Mouse (Mus musculus) layer of hippocampus, adult 11-12 months (tissue): ENCODE results near the gene Rap1gap2.

Experiments used
- DNase-seq: peaks from one replicate; pipeline ENCODE4 v3.0.0; 2022; ENCODE audit warnings: low spot score

Gene Rap1gap2

GRCm38 (mm10) chr11:74610545-74611176 is at the start of gene Rap1gap2:
Rap1gap2 (minus strand) TSS chr11:74610915.
- no peak for DNase-seq

GRCm38 (mm10) chr11:74660336-74660735 is 49.6 kb upstream of the Rap1gap2 start:
- no peak for DNase-seq

- no peak for DNase-seq
These were observed 45.2 kb upstream of the Rap1gap2 start for GRCm38 (mm10) chr11:74655941-74656340.

GRCm38 (mm10) chr11:74653385-74653784 is 42.7 kb upstream of the Rap1gap2 start:
- DNase-seq = no peak

GRCm38 (mm10) chr11:74652791-74653191 is 42.1 kb upstream of the Rap1gap2 start:
- DNase-seq = peak; percentile 37

- no peak for DNase-seq
These were observed 39.9 kb upstream of the Rap1gap2 start for GRCm38 (mm10) chr11:74650576-74651100.

GRCm38 (mm10) chr11:74649647-74650551 is 39.2 kb upstream of the Rap1gap2 start:
- DNase-seq = peak; percentile 37

- DNase-seq = peak; percentile 97
These were observed 38.5 kb upstream of the Rap1gap2 start, which contains the start of gene Cluh for GRCm38 (mm10) chr11:74649095-74649646. Cluh (plus strand) TSS chr11:74649495.

GRCm38 (mm10) chr11:74648676-74649075 is 38.0 kb upstream of the Rap1gap2 start:
- DNase-seq = no peak

- DNase-seq = no peak
These were observed 37.3 kb upstream of the Rap1gap2 start for GRCm38 (mm10) chr11:74647966-74648365.

GRCm38 (mm10) chr11:74639628-74640027 is 28.9 kb upstream of the Rap1gap2 start:
- no peak for DNase-seq

- DNase-seq = no peak
These were observed 28.2 kb upstream of the Rap1gap2 start for GRCm38 (mm10) chr11:74638791-74639411.

GRCm38 (mm10) chr11:74637971-74638790 is 27.5 kb upstream of the Rap1gap2 start:
- DNase-seq = peak; percentile 66

GRCm38 (mm10) chr11:74637486-74637885 is 26.8 kb upstream of the Rap1gap2 start:
- no peak for DNase-seq

- DNase-seq = peak; percentile 78
These were observed 24.0 kb upstream of the Rap1gap2 start for GRCm38 (mm10) chr11:74634490-74635275.

GRCm38 (mm10) chr11:74631880-74632789 is 21.4 kb upstream of the Rap1gap2 start:
- DNase-seq = no peak

GRCm38 (mm10) chr11:74627481-74627880 is 16.8 kb upstream of the Rap1gap2 start:
- no peak for DNase-seq

GRCm38 (mm10) chr11:74625333-74625732 is 14.6 kb upstream of the Rap1gap2 start:
- no peak for DNase-seq

GRCm38 (mm10) chr11:74623693-74624092 is 13.0 kb upstream of the Rap1gap2 start:
- no peak for DNase-seq
